Mouse (Mus musculus) spleen, adult 18-20 months (tissue): ENCODE results near the gene Wdr92.

Experiments
- DNase-seq, 2 experiments: peaks; one replicate each; pipeline ENCODE4 v3.0.0; 2022; ENCODE audit warnings: mixed read lengths in 2 of 2

Wdr92 gene

GRCm38 (mm10) chr11:17181807-17182206, at the start of gene Wdr92:
Gene Wdr92, plus strand, starts transcription at chr11:17182107.
- DNase-seq, result no peak

GRCm38 (mm10) chr11:17135638-17136037, 46.3 kb upstream of the Wdr92 start:
- DNase-seq, result no peak

- DNase-seq, result no peak
These were observed 43.4 kb upstream of the Wdr92 start for GRCm38 (mm10) chr11:17138306-17139033.

GRCm38 (mm10) chr11:17158858-17159737, 22.8 kb upstream of the Wdr92 start, which contains the start of gene Ppp3r1:
Gene Ppp3r1, plus strand, starts transcription at chr11:17159263.
- DNase-seq, result peak; percentile 96 to 98

GRCm38 (mm10) chr11:17159738-17160241, 22.1 kb upstream of the Wdr92 start:
- DNase-seq, result peak; percentile 39 to 53

- DNase-seq, result peak; percentile 12 to 27
These were observed 21.7 kb upstream of the Wdr92 start for GRCm38 (mm10) chr11:17160242-17160641.

GRCm38 (mm10) chr11:17163956-17164355, 18.0 kb upstream of the Wdr92 start:
- DNase-seq, result no peak

- peak; percentile 36 to 41 for DNase-seq
These were observed 15.3 kb upstream of the Wdr92 start for GRCm38 (mm10) chr11:17166627-17167026.

- DNase-seq, result no peak
These were observed 12.6 kb upstream of the Wdr92 start for GRCm38 (mm10) chr11:17169262-17169661.

GRCm38 (mm10) chr11:17170938-17171729, 10.8 kb upstream of the Wdr92 start:
- no peak for DNase-seq

- DNase-seq, result no peak
These were observed 9.6 kb upstream of the Wdr92 start for GRCm38 (mm10) chr11:17172300-17172699.

- no peak for DNase-seq
These were observed 5.3 kb upstream of the Wdr92 start for GRCm38 (mm10) chr11:17176638-17177037.

- DNase-seq, result no peak
These were observed 1.2 kb upstream of the Wdr92 start for GRCm38 (mm10) chr11:17180753-17181152.

GRCm38 (mm10) chr11:17183165-17183564, 1.3 kb downstream of the Wdr92 start:
- no peak for DNase-seq

- no peak for DNase-seq
These were observed 5.7 kb downstream of the Wdr92 start for GRCm38 (mm10) chr11:17187649-17188048.

GRCm38 (mm10) chr11:17188786-17189185, 6.9 kb downstream of the Wdr92 start:
- no peak for DNase-seq

GRCm38 (mm10) chr11:17192151-17192844, 10.4 kb downstream of the Wdr92 start:
- DNase-seq, result no peak

- no peak for DNase-seq
These were observed 17.3 kb downstream of the Wdr92 start for GRCm38 (mm10) chr11:17199170-17199569.

- no peak for DNase-seq
These were observed 18.1 kb downstream of the Wdr92 start for GRCm38 (mm10) chr11:17199840-17200501.

- no peak for DNase-seq
These were observed 19.0 kb downstream of the Wdr92 start for GRCm38 (mm10) chr11:17200936-17201335.

- no peak for DNase-seq
These were observed 20.6 kb downstream of the Wdr92 start for GRCm38 (mm10) chr11:17202481-17202880.
